Mouse (Mus musculus) skeletal muscle tissue, adult 2 months (tissue): ENCODE data around the gene Rflna.

Experiments used
- DNase-seq: peaks from one replicate; pipeline ENCODE4 v3.0.0-alpha.2; 2012; ENCODE audit warnings: low read depth, low spot score

Gene Rflna

GRCm38 (mm10) chr5:125002969-125003872 is at the start of gene Rflna:
TSS of gene Rflna (plus strand) at chr5:125003221.
- DNase-seq = no peak

DNA sequence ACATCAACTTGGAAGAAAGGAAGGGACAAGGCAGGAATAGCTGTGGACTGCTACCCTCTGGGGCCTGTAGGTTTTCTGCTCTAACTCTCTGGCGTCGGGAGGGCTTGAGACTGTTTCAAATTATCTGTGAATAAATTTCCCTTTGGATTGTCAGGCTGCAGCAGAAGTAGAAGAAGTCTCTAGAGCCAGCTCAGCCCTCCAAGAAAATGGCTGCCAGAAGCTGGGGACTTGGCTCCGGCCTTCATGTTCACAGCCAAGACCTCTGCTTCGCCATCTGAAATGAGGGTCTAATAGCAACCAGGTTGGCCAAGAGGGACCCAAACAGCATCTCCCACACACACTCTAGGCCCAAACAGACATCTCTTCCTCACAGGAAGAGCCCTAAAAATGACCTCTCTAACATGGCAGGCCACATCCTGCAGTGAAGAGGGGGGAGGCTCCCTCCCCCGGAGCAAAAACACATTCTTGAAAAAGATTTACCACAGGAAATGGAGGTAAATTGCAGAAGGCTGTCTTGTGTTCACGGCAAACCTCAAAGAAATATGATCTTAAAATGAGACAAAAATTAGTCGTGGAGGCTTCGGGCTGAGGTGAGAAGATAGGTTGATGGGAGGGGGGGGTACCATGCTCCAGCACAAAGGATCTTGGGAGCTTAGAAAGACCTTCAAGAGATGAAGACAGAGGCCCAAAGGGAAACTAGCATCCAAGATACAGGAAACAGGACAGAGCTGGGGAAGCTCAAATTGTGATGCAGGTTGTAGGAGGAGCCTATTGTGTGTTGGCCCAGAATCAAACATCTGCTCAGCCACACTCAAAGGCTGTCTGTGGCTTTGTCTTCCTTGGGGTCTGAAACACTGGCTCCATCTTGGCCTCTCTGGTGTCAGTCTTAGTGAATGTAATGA is 48.4 kb upstream of the Rflna start:
- no peak for DNase-seq

- DNase-seq = no peak
These were observed 45.5 kb upstream of the Rflna start for GRCm38 (mm10) chr5:124957491-124957890.

DNA sequence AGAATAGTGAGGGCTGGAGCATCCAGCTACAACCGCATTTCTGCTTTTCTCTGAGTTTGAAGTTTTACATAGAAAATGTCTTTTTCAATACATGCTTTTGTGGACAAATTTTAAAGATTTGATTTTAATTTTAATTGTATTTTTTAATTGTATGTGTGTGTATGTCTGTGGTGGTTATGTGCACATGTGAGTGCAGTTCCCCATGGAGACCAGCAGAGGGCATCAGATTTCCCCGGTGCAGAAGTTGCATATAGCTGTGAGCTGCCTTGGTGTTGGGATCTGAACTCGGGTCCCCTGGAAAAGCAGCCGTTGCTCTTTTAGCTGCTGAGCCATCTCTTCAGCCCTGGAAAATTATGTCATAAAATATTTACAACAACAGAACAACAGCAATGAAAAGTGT is 43.9 kb upstream of the Rflna start:
- no peak for DNase-seq

DNA sequence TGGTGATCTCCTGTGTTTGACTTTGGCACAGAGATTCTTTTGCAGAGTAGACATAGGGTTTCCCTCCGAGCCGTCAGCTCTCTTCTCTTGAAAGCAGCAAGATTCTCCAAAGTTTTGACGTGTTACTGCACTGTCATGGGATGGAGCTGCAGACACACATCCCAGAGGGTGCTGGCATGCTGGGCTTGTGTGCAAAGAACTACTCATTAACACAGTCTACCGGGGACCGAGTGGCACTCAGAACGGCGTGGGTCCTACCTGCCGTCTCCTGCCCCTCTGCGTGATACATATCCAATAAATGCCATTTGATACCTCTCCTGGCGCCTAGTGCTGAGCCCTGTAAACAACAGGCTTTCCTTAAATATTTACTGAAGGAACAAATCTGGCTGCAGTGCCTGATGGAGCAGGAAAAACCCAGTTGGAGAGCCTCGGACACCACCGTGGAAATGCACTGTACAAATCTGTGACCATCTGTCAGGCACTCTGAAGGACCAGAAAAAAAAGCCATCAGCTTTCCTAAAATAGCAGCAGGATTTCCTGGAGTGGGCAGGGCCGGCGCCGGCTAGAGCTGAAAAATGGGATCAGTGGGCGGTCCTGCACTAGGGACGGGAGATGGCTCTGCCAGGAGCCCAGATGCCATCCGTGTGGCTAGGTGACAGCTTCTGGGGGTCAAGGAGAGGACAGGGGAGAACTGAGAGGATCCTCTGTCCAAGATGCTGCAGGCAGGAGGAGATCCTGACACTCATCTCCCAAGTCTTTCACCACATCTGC is 42.7 kb upstream of the Rflna start:
- peak; percentile 57 for DNase-seq

- DNase-seq = no peak
These were observed 41.6 kb upstream of the Rflna start for GRCm38 (mm10) chr5:124961433-124961832.

DNA sequence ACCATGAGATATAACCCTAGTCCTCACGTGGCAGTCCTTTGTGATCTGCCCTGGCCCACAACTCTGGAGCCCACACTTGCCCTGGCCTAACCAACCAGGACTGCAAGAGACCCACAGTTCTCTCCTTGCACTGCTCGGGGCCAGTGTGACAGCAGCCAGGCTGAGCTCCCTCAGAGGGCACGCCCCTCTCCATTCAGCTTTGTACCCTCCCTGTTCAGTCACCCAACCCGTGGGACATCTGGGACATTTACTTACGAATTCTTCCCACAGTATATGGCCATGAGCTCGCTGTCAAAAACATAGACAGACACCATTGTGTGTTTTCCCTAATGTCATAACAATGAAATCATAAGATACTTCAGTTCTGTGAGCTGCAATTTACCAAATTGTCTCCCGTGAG is 40.3 kb upstream of the Rflna start:
- no peak for DNase-seq

DNA sequence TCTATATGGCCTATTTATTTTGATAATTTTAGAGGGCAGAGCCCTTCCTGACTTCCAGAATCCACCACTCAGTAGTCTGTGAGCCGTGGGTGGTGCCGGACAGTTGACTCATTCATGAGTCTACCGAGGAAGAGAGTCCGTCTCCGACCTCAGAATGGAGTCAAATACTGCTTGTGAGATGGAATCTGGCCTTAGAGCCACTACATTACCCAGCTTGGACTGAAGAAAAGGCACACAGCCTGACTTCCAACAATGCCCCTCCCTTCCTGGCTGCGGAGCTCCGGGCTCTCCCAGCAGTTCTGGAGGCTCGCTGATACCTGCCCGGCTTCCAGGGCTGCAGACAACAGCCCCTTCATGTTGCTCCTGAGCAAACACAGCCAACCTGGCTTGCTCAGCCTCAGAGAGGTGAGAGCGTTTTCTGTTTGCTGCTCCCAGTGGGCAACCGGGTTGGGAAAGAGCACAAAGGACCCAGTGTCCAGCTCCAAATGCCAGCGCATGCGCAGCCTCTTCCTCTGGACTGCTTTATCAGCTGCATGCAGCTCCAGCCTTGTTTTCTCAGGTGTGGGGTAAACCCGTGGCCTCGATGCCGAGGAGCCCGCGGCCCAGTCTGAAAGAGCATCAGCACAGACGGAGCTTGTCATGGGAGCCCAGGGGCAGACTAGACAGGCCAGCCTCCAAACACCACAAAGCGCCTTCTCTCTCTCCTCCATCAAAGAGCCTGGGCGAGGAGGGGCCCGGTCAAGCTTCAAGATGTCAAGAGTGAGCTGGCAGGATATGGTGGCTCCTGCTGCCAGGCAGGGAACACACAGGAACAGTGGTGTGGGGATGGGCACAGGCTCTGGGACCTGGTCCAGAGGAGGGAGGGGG is 39.0 kb upstream of the Rflna start:
- no peak for DNase-seq

DNA sequence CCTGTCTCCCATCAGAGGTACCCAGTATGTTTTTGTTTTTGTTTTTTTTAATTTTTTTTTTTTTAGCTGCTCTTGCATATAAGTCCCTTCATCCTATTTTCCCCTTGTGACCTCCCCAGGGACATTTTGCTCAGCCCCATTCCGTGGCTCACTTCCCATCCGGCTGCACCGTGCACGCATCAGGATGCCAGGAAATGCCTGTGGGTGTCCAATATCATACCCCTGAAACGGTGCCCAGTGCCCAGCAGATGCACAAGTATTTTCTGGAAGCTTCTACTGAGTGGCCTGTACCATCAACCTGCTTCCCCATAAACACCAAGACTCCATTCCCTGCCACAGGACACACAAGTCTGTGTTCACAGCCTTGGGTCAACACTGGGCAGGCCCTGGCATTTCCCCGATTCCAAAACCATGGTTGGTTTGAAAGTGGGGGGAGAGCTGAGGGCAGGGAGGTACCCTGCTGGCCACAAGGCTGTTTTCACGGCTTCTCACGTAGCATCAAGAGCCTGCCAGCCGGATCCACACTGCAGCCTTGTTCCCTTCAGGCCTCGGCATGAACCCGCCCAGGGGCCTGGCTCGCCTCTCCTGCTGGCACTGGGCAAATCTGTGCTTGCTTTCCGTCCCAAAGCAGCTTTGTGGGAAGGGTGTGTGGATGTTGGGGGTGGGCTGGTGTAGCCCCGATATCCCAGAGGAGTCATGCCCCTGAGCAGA is 36.2 kb upstream of the Rflna start:
- peak; percentile 66 for DNase-seq

DNA sequence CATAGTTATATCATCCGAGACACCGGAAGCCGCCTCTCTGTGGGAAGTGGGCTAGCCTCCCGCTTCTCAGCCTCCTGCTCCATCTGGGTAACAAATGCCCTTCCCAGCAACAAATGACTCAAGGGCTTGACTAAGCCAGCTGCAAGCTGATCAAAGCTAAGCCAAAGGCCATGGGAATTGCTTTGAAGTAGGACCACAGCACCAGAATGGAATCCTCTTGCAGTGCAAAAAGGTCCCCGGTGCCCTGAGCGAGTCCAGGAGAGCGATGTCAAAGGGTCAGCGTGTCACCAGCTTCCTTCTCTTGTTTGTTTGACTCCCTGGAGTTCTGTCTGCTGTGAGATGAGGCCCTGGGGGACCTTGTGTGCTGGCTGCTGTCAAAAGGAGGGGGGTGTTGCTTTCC is 33.2 kb upstream of the Rflna start:
- DNase-seq = no peak

DNA sequence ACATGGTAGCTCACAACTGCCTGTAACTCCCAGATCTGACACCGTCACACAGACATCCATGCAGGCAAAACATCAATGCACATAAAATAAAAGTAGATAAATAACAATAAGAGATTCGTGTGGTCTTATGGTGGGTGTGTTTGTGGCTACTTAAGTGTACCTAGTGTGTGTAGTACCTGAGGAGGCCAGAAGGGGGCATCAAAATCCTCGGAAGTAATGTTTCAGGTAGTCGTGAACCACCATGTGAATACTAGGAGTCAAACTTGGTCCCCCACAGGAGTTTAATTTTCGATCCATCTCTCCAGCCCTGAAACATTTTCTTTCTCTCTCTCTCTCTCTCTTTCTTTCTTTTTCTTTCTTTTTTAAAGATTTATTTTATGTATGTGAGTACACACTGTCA is 16.8 kb upstream of the Rflna start:
- DNase-seq = no peak

GRCm38 (mm10) chr5:124986656-124987055 is 16.4 kb upstream of the Rflna start:
- no peak for DNase-seq

DNA sequence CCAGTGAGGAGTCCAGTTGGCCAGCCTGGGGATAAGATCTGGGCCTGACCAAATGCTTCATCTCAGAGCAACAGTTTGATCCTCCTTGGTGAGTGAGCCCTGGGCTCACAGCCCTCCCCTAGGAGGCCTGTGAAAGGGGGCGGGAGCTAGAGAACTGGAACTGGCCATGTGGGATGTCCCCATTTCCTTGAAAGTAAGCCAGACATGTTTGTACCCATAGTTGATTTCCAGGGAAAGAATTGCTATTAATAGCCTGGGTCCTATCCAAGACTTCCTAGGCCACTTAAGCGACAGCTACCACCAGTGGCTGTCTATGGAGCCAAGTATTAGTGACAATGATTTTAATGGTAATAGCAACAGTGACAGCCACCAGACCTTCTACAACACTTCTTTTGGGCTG is 13.3 kb upstream of the Rflna start:
- DNase-seq = no peak

GRCm38 (mm10) chr5:124992323-124992722 is 10.7 kb upstream of the Rflna start:
- no peak for DNase-seq

DNA sequence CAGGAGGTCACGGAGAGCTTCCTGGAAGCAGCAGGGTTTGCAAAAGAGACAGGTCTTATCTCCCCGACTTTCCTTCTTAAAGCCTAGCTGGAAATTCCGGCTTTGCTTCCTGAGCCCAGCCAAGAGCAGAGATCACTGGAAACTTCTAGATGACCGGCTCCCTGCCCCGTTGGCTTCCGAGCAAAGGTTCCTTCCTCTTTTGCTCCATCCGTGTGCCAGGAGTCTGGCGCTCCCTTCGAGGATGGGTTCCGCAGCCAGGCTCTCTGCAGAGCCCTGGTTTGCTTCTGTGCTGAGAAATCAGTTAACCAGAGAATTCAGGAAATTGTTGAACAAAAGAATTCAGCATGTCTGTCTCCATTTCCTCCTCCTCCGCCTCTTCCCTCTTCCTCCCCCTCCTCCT is 10.1 kb upstream of the Rflna start:
- no peak for DNase-seq

DNA sequence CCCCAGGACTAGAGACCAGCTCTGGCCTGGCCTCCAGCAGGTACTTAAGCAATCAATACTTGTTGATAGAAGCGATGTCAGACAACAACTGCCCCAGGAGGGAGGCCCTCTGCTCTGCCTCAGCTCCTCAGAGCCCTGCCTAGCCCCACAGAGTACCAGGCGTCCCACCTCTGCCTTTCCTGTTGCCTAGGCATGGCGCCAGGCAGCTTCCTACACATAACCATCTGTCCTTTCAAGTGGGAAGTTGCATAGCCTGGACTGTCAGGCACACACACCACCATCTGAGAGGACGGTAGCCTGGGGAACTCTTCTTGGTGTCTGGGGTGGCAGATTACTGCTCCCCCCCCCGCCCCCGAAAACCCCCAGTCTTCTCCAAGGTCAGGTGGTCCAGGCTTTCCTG is 6.2 kb upstream of the Rflna start:
- DNase-seq = no peak

- DNase-seq = no peak
These were observed 5.1 kb upstream of the Rflna start for GRCm38 (mm10) chr5:124997913-124998312.

GRCm38 (mm10) chr5:125000756-125001250 is 2.2 kb upstream of the Rflna start:
- DNase-seq = no peak

- DNase-seq = no peak
These were observed 843 bp downstream of the Rflna start for GRCm38 (mm10) chr5:125003873-125004255.
